Mouse (Mus musculus): ENCODE data around the gene Ubqlnl. TPM values are rescaled to one million over a fixed set of nuclear protein-coding genes. Genes with fewer than 3 reads are reported as not detected.

Ubqlnl gene
- polyA plus RNA-seq, 1 experiment from 2014 or later: not detected

GRCm38 (mm10) chr7:104178422-104179054 is 28.2 kb upstream of the Ubqlnl start:
- no peaks in the 10 kb centered on the region for H3K4me1 ChIP-seq (replicated peaks; ENCODE audit: control insufficient read depth, insufficient read depth)
- no peaks in the 10 kb centered on the region for H3K9me3 ChIP-seq (ENCODE audit: control insufficient read depth, low read length)
- 72% methylated on average over 5 of the region's 5 CpGs for WGBS
- DNase-seq (ENCODE audit: low spot score): no peak
- no peak overlapping the region for H3K4me3 ChIP-seq (ENCODE audit: low read depth, low read length)
- no peak for TF ChIP-seq CTCF (IDR thresholded peaks at IDR 0.05; ENCODE audit: low read depth)
- TF ChIP-seq EP300 (optimal IDR thresholded peaks at IDR 0.05): no peak
- ATAC-seq (ENCODE audit: low FRiP score, low TSS enrichment): no peak
- no peak overlapping the region for H3K27ac ChIP-seq (replicated peaks)
- no peak overlapping the region for H3K9ac ChIP-seq (ENCODE audit: low read length)
- no peaks in the 10 kb centered on the region for H3K27me3 ChIP-seq (ENCODE audit: control insufficient read depth, insufficient read depth, low read length)
- H3K36me3 ChIP-seq (ENCODE audit: control insufficient read depth, insufficient read depth, low read length): no peaks in the 10 kb centered on the region
- no peak overlapping the region for H3K4me2 ChIP-seq (replicated peaks; ENCODE audit: low read depth)

DNA sequence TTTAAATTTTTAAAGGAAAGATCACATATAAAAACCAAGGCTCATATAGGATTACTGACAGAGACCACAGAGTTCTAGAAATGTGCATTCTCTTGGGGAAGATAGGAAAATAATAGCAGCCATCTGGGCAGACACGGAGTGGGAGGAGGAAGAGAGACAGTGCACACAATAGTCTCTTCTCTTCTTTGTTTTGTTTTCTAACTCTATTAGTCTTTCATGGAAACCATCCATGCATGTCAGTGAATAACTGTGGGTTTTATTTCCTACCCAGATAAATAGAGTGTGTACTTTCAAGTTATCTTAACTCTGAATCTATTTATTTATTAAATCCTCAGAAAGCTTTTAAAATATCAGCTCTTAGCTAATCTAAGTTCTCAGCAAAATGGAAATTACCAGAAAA is 24.7 kb upstream of the Ubqlnl start:
- no peak for TF ChIP-seq CTCF (IDR thresholded peaks at IDR 0.05; ENCODE audit: low read depth)
- no peak for TF ChIP-seq EP300 (optimal IDR thresholded peaks at IDR 0.05)
- DNase-seq (ENCODE audit: low spot score) (no peak), ATAC-seq (ENCODE audit: low FRiP score, low TSS enrichment) (no peak)
- no peak overlapping the region for H3K4me3 ChIP-seq (ENCODE audit: low read depth, low read length)
- WGBS: 68% methylated on average over 1 of the region's 1 CpGs
- H3K9ac ChIP-seq (ENCODE audit: low read length): no peak overlapping the region
- H3K27me3 ChIP-seq (ENCODE audit: control insufficient read depth, insufficient read depth, low read length): no peaks in the 10 kb centered on the region
- no peak overlapping the region for H3K27ac ChIP-seq (replicated peaks)
- H3K4me1 ChIP-seq (replicated peaks; ENCODE audit: control insufficient read depth, insufficient read depth): no peaks in the 10 kb centered on the region
- H3K4me2 ChIP-seq (replicated peaks; ENCODE audit: low read depth): no peak overlapping the region
- H3K36me3 ChIP-seq (ENCODE audit: control insufficient read depth, insufficient read depth, low read length): no peaks in the 10 kb centered on the region
- no peaks in the 10 kb centered on the region for H3K9me3 ChIP-seq (ENCODE audit: control insufficient read depth, low read length)

DNA sequence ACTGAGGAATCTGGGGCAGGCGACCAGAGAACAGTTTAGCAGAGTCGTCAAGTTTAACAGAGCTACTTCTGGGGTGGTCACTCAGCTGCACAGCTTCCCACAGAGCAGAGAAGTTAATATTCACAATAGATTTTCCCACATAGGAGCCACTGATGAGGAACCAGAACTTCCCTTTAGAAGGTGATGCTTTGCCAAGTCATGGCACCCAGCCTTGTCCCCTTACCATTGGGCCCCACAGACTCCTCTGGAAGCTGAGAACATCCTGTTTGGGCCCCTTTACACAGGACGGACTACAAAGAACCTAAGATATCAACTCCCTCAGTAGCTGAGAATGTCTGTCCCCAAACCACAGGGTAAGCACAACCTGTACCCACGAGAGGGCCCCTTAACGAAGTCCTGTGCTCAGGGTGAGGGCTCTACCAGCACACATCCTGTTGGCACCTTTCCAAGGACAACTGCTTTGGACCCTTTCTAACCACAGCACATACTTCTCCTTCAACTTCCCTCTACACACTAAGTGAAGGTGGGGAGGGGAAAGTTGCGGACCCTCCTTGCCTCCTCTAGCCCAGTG is 19.4 kb upstream of the Ubqlnl start:
- WGBS: 64% methylated on average over 6 of the region's 6 CpGs
- TF ChIP-seq EP300 (optimal IDR thresholded peaks at IDR 0.05) (no peak), CTCF (IDR thresholded peaks at IDR 0.05; ENCODE audit: low read depth) (no peak)
- no peaks in the 10 kb centered on the region for H3K4me1 ChIP-seq (replicated peaks; ENCODE audit: control insufficient read depth, insufficient read depth)
- H3K27me3 ChIP-seq (ENCODE audit: control insufficient read depth, insufficient read depth, low read length): no peaks in the 10 kb centered on the region
- DNase-seq (ENCODE audit: low spot score) (no peak), ATAC-seq (ENCODE audit: low FRiP score, low TSS enrichment) (no peak)
- no peaks in the 10 kb centered on the region for H3K9me3 ChIP-seq (ENCODE audit: control insufficient read depth, low read length)
- no peak overlapping the region for H3K27ac ChIP-seq (replicated peaks)
- H3K4me2 ChIP-seq (replicated peaks; ENCODE audit: low read depth): no peak overlapping the region
- no peak overlapping the region for H3K9ac ChIP-seq (ENCODE audit: low read length)
- H3K36me3 ChIP-seq (ENCODE audit: control insufficient read depth, insufficient read depth, low read length): no peaks in the 10 kb centered on the region
- no peak overlapping the region for H3K4me3 ChIP-seq (ENCODE audit: low read depth, low read length)

DNA sequence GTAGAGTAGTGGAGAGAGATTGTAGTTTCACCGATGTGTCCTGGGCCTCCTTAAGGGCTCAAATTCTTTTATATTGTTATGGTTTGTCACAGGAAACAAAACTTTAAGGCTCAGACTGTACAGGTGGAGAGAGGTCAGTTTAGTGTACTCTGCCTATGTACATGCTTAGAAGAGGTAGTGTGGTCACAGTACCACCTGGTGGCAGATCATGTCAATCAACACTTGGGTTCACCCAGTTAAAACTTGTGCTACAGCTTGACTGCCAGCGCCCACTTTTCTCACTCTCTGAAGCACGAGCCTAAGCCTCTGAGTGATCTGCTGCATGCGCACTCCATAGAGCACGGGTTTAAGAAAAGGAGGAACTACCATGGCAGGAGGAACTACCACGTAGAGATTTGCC is 16.7 kb upstream of the Ubqlnl start:
- Histone ChIP-seq H3K4me1 (replicated peaks; ENCODE audit: control insufficient read depth, insufficient read depth) (no peaks in the 10 kb centered on the region), H3K4me2 (replicated peaks; ENCODE audit: low read depth) (no peak overlapping the region), H3K9ac (ENCODE audit: low read length) (no peak overlapping the region), H3K4me3 (ENCODE audit: low read depth, low read length) (no peak overlapping the region), H3K36me3 (ENCODE audit: control insufficient read depth, insufficient read depth, low read length) (no peaks in the 10 kb centered on the region), H3K27me3 (ENCODE audit: control insufficient read depth, insufficient read depth, low read length) (no peaks in the 10 kb centered on the region), H3K9me3 (ENCODE audit: control insufficient read depth, low read length) (no peaks in the 10 kb centered on the region), H3K27ac (replicated peaks) (no peak overlapping the region)
- no peak for DNase-seq (ENCODE audit: low spot score)
- 76% methylated on average over 6 of the region's 6 CpGs for WGBS
- no peak for ATAC-seq (ENCODE audit: low FRiP score, low TSS enrichment)
- TF ChIP-seq EP300 (optimal IDR thresholded peaks at IDR 0.05) (no peak), CTCF (IDR thresholded peaks at IDR 0.05; ENCODE audit: low read depth) (no peak; the same call in 1 of the 2 replicates)

GRCm38 (mm10) chr7:104143179-104143578 is 7.2 kb downstream of the Ubqlnl start, which contains the start of gene Ubqln3:
TSS of gene Ubqln3 (minus strand) at chr7:104143279.
- no peak within 1 kb of the TSS for H3K4me3 ChIP-seq (ENCODE audit: low read depth, low read length)
- no peaks in the 10 kb centered on the region for H3K36me3 ChIP-seq (ENCODE audit: control insufficient read depth, insufficient read depth, low read length)
- DNase-seq (ENCODE audit: low spot score) (no peak), ATAC-seq (ENCODE audit: low FRiP score, low TSS enrichment) (no peak)
- H3K27me3 ChIP-seq (ENCODE audit: control insufficient read depth, insufficient read depth, low read length): no peaks in the 10 kb centered on the region
- no peak within 1 kb of the TSS for H3K27ac ChIP-seq (replicated peaks)
- no peak within 1 kb of the TSS for H3K4me2 ChIP-seq (replicated peaks; ENCODE audit: low read depth)
- no peak within 1 kb of the TSS for H3K9ac ChIP-seq (ENCODE audit: low read length)
- WGBS: 75% methylated on average over 3 of the region's 3 CpGs
- TF ChIP-seq EP300 (optimal IDR thresholded peaks at IDR 0.05) (no peak), CTCF (IDR thresholded peaks at IDR 0.05; ENCODE audit: low read depth) (no peak)
- no peaks in the 10 kb centered on the region for H3K4me1 ChIP-seq (replicated peaks; ENCODE audit: control insufficient read depth, insufficient read depth)
- H3K9me3 ChIP-seq (ENCODE audit: control insufficient read depth, low read length): no peaks in the 10 kb centered on the region

- Histone ChIP-seq H3K27me3 (ENCODE audit: control insufficient read depth, insufficient read depth, low read length) (no peaks in the 10 kb centered on the region), H3K4me2 (replicated peaks; ENCODE audit: low read depth) (no peak within 1 kb of the TSS), H3K9ac (ENCODE audit: low read length) (no peak within 1 kb of the TSS), H3K9me3 (ENCODE audit: control insufficient read depth, low read length) (no peaks in the 10 kb centered on the region), H3K4me1 (replicated peaks; ENCODE audit: control insufficient read depth, insufficient read depth) (no peaks in the 10 kb centered on the region), H3K36me3 (ENCODE audit: control insufficient read depth, insufficient read depth, low read length) (no peaks in the 10 kb centered on the region), H3K27ac (replicated peaks) (no peak within 1 kb of the TSS), H3K4me3 (ENCODE audit: low read depth, low read length) (no peak within 1 kb of the TSS)
- no peak for ATAC-seq (ENCODE audit: low FRiP score, low TSS enrichment)
- WGBS: 79% methylated on average over 5 of the region's 5 CpGs
- no peak for DNase-seq (ENCODE audit: low spot score)
- TF ChIP-seq CTCF (IDR thresholded peaks at IDR 0.05; ENCODE audit: low read depth): no peak
- TF ChIP-seq EP300 (optimal IDR thresholded peaks at IDR 0.05): no peak
Observed at GRCm38 (mm10) chr7:104137305-104137704, 13.1 kb downstream of the Ubqlnl start, which contains the start of gene Olfr643. TSS of gene Olfr643 (minus strand) at chr7:104137405.
